Mouse (Mus musculus) heart, embryonic 11.5 days (tissue): ENCODE data around the gene Ube4b. TPM values are rescaled to one million over a fixed set of nuclear protein-coding genes. Genes with fewer than 3 reads are reported as not detected.

ENCODE experiments used
- ATAC-seq: fragments of 200-750 bp; cut with Nextera tagmentation; replicated peaks from 2 replicates; pipeline ENCODE4 v1.8.0; 2017; ENCODE audit warnings: moderate library complexity; ENCODE audit not compliant: insufficient number of reproducible peaks, low FRiP score, low TSS enrichment
- H3K27ac ChIP-seq: fragments of 300-500 bp; sonication (generic); 2 replicates; pipeline ENCODE4 v1.5.1; 2014; ENCODE audit warnings: mild to moderate bottlenecking, low read depth, low read length
- H3K27me3 ChIP-seq: fragments of 300-500 bp; sonication (generic); 2 replicates; pipeline ENCODE4 v1.6.1; 2014; ENCODE audit warnings: mild to moderate bottlenecking, low read length, mixed read lengths; ENCODE audit not compliant: control insufficient read depth, insufficient read depth
- H3K36me3 ChIP-seq: fragments of 300-500 bp; sonication (generic); 2 replicates; pipeline ENCODE4 v1.6.1; 2014; ENCODE audit warnings: mild to moderate bottlenecking, low read length, moderate library complexity, mixed read lengths; ENCODE audit not compliant: control insufficient read depth, insufficient read depth
- H3K4me1 ChIP-seq: fragments of 300-500 bp; sonication (generic); 2 replicates; pipeline ENCODE4 v1.6.1; 2014; ENCODE audit warnings: low read length; ENCODE audit not compliant: control insufficient read depth, insufficient read depth
- H3K4me2 ChIP-seq: fragments of 300-500 bp; sonication (generic); 2 replicates; pipeline ENCODE4 v1.6.1; 2014; ENCODE audit warnings: mild to moderate bottlenecking, moderate library complexity
- H3K4me3 ChIP-seq: fragments of 300-500 bp; sonication (generic); 2 replicates; pipeline ENCODE4 v1.5.1; 2014; ENCODE audit warnings: low read depth, low read length
- H3K9ac ChIP-seq: fragments of 300-500 bp; sonication (generic); 2 replicates; pipeline ENCODE4 v1.6.1; 2014; ENCODE audit warnings: mild to moderate bottlenecking, low read depth, low read length, moderate library complexity
- H3K9me3 ChIP-seq: fragments of 300-500 bp; sonication (generic); replicated peaks from 2 replicates; pipeline ENCODE4 v1.6.1; 2016; ENCODE audit warnings: low read length; ENCODE audit not compliant: control insufficient read depth
- WGBS: fragments of 180-500 bp; shearing (Covaris S2); extraction: QIAGEN DNeasy Blood & Tissue Kit; methylation state at CpG from one replicate; pipeline ENCODE4 v1.1.7; 2014; ENCODE audit not compliant: insufficient replicate concordance; 5-methylcytosine and 5-hydroxymethylcytosine counted together
- polyA plus RNA-seq: library from polyadenylated mRNA; unstranded; fragments of >200 nt; fragmentation: Nextera tagmentation; extraction: Ambion mirVana; gene quantifications from 2 replicates; pipeline ENCODE4 v1.2.1, GENCODE M21; 2014

The Ube4b gene
- polyA plus RNA-seq, 1 experiment from 2014 or later = 36.3 TPM

GRCm38 (mm10) chr4:149405713-149406443 lies 20.7 kb downstream of the Ube4b start:
- whole genome bisulfite sequencing = 57% methylated on average over 16 of the region's 16 CpGs
- peak overlapping the region; percentile 60 for H3K27ac ChIP-seq
- no peaks in the 10 kb centered on the region for H3K27me3 ChIP-seq
- no peak overlapping the region; the same call in 1 of the 2 replicates for H3K9ac ChIP-seq
- H3K9me3 ChIP-seq = no peaks in the 10 kb centered on the region
- peaks cover 51% of the 10 kb centered on the region for H3K4me1 ChIP-seq
- H3K4me2 ChIP-seq = 0 out of 2 replicates have a peak overlapping the region, but pooled peaks have one; percentile 6
- H3K36me3 ChIP-seq = no peaks in the 10 kb centered on the region
- H3K4me3 ChIP-seq = no peak overlapping the region
- ATAC-seq = no peak

GRCm38 (mm10) chr4:149404640-149405465 lies 21.7 kb downstream of the Ube4b start:
- peaks cover 57% of the 10 kb centered on the region for H3K4me1 ChIP-seq
- no peaks in the 10 kb centered on the region for H3K36me3 ChIP-seq
- no peaks in the 10 kb centered on the region for H3K9me3 ChIP-seq
- H3K4me2 ChIP-seq = no peak overlapping the region
- no peaks in the 10 kb centered on the region for H3K27me3 ChIP-seq
- WGBS = 78% methylated on average over 19 of the region's 19 CpGs
- H3K27ac ChIP-seq = no peak overlapping the region
- no peak overlapping the region for H3K4me3 ChIP-seq
- ATAC-seq = no peak
- H3K9ac ChIP-seq = no peak overlapping the region

GRCm38 (mm10) chr4:149403037-149403436 lies 23.5 kb downstream of the Ube4b start:
- Histone ChIP-seq H3K27ac (peak overlapping the region; percentile 22; the same call in 1 of the 2 replicates), H3K4me2 (no peak overlapping the region; the same call in 1 of the 2 replicates)
- ATAC-seq = no peak

GRCm38 (mm10) chr4:149401591-149401982 lies 25.0 kb downstream of the Ube4b start:
- Histone ChIP-seq H3K9ac (no peak overlapping the region), H3K9me3 (no peaks in the 10 kb centered on the region), H3K4me1 (peaks cover 87% of the 10 kb centered on the region), H3K4me2 (no peak overlapping the region), H3K27ac (peak overlapping the region; percentile 25; the same call in 1 of the 2 replicates), H3K4me3 (no peak overlapping the region), H3K36me3 (no peaks in the 10 kb centered on the region; the same call in 1 of the 2 replicates), H3K27me3 (no peaks in the 10 kb centered on the region)
- ATAC-seq = no peak
- WGBS = 60% methylated on average over 8 of the region's 8 CpGs

More at GRCm38 (mm10) chr4:149403037-149403436, 23.5 kb downstream of the Ube4b start:
- no peaks in the 10 kb centered on the region for H3K9me3 ChIP-seq
- H3K4me3 ChIP-seq = no peak overlapping the region
- H3K4me1 ChIP-seq = peaks cover 73% of the 10 kb centered on the region
- H3K9ac ChIP-seq = no peak overlapping the region
- 26% methylated on average over 6 of the region's 6 CpGs for WGBS
- H3K36me3 ChIP-seq = no peaks in the 10 kb centered on the region; the same call in 1 of the 2 replicates
- no peaks in the 10 kb centered on the region for H3K27me3 ChIP-seq

GRCm38 (mm10) chr4:149400878-149401590 lies 25.5 kb downstream of the Ube4b start:
- no peaks in the 10 kb centered on the region for H3K9me3 ChIP-seq
- ATAC-seq = no peak
- no peak overlapping the region for H3K9ac ChIP-seq
- H3K27me3 ChIP-seq = no peaks in the 10 kb centered on the region
- 58% methylated on average over 12 of the region's 12 CpGs for WGBS
- no peak overlapping the region for H3K4me3 ChIP-seq
- H3K36me3 ChIP-seq = no peaks in the 10 kb centered on the region; the same call in 1 of the 2 replicates
- H3K4me1 ChIP-seq = peaks cover 84% of the 10 kb centered on the region
- H3K4me2 ChIP-seq = no peak overlapping the region
- peak overlapping the region; percentile 43 for H3K27ac ChIP-seq

- Histone ChIP-seq H3K4me2 (peak overlapping the region; percentile 47), H3K9me3 (no peaks in the 10 kb centered on the region), H3K27me3 (no peaks in the 10 kb centered on the region), H3K9ac (peak overlapping the region; percentile 47; the same call in 1 of the 2 replicates), H3K36me3 (no peaks in the 10 kb centered on the region; the same call in 1 of the 2 replicates), H3K4me1 (peaks cover 77% of the 10 kb centered on the region), H3K4me3 (no peak overlapping the region), H3K27ac (peak overlapping the region; percentile 87)
- peak; percentile 86 for ATAC-seq
- WGBS = 22% methylated on average over 4 of the region's 4 CpGs
Measured at GRCm38 (mm10) chr4:149399331-149399910, 27.1 kb downstream of the Ube4b start.

- Histone ChIP-seq H3K4me2 (no peak overlapping the region), H3K9me3 (no peaks in the 10 kb centered on the region), H3K4me1 (peaks cover 71% of the 10 kb centered on the region), H3K36me3 (no peaks in the 10 kb centered on the region; the same call in 1 of the 2 replicates), H3K4me3 (no peak overlapping the region), H3K9ac (0 out of 2 replicates have a peak overlapping the region, but pooled peaks have one; percentile 1), H3K27me3 (no peaks in the 10 kb centered on the region), H3K27ac (peak overlapping the region; percentile 87)
- 78% methylated on average over 9 of the region's 9 CpGs for WGBS
- no peak for ATAC-seq
Measured at GRCm38 (mm10) chr4:149398181-149398735, 28.3 kb downstream of the Ube4b start.
